Mouse (Mus musculus): Measurements from ENCODE around the gene Trim11. TPM values are rescaled to one million over a fixed set of nuclear protein-coding genes. Genes with fewer than 3 reads are reported as not detected.
"Not testable (repeated sequence)": the region's sequence is repeated elsewhere in the genome, so short reads cannot be mapped to it uniquely, and the experiment has no call there.

The Trim11 gene
- total RNA-seq, 2 experiments from 2014 or later = 32.5 to 35.5 TPM

DNA sequence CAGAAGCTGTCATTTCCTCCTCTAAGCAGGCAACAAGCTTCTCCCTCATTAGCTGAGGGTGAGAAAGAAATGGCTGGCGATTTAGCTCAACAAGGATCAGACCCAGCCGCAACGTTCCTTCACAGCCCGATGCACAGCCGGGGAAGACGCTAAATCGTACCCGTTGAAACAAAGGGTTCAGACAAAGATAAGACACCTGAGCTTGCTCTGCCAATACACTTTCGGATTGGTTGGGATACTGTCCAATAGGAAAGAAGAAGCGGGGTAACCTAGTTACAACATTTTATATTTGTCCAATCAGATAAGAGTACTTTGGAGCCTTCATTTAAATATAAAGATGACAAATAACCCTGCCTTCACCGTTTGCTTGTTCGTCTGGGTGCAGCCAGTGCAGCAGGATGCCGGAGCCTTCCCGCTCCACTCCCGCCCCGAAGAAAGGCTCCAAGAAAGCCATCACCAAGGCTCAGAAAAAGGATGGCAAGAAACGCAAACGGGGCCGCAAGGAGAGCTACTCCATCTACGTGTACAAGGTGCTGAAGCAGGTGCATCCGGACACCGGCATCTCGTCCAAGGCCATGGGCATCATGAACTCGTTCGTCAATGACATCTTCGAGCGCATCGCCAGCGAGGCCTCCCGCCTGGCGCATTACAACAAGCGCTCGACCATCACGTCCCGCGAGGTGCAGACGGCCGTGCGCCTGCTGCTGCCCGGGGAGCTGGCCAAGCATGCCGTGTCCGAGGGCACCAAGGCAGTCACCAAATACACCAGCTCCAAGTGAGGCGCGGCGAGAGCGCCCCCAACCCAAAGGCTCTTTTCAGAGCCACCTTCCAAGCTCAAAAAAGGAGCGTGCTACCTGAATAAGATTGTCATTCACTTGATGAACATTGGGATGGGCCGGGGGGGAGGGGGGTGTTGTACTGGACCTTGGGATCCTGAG, 29.1 kb upstream of the Trim11 start, which contains the start of gene Hist3h2ba:
TSS of gene Hist3h2ba (plus strand) at position 379 of the 938 bp plus-strand sequence.
- TF ChIP-seq CTCF (conservative IDR thresholded peaks at IDR 0.05) = no peak

DNA sequence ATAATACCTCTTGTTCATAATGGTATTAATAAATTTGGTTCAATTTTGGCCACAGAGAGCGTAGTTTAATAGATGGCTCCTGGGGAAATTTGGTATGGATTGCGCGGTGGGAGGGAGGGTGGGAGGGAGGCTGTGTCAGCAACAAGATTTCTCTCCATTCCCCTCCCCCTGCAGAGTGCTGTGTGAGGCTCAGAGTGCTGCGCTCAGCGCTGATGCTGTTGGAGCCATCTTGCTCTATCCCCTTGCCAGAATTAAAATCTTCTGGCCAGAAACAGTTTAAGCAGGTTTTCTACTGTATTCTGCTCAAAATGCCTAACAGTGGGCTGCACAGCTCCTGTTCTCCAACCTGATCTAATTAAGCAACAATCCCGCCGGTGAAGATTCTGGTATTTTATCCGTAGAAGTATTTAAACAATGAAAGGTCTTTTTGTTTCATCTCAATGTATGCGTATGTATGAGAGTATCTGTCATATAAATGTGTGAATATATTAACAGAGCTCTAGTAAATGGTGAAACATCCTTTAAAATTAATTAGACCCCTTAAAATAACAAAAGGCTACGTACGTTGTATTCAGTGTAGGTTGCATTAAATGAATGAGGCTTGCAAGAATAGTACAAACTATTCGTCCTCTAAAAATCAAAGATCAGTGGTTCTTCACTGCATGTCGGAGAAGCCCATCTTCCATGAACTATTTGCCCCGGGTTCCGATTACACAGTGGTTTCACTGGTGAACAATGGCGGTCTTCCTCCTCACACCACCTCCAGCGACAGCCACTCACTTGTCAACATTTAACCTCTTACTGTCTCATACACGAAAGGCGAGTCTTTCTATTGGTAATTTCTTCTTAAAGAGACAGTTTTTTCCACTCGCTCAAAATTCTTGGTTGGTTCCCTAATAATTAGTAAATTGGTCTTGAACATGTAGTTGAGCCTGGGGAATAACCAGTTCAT, 28.1 kb upstream of the Trim11 start:
- TF ChIP-seq CTCF (conservative IDR thresholded peaks at IDR 0.05) = no peak
- Histone ChIP-seq H3K4me3 (peak overlapping the region; percentile 77), H3K27ac (peak overlapping the region; percentile 98)
- DNase-seq (ENCODE audit: low spot score in 2 of 2) = peak; percentile 69 to 77

More for the DNA sequence above, 29.1 kb upstream of the Trim11 start, which contains the start of gene Hist3h2ba:
- Histone ChIP-seq H3K27ac (peak within 1 kb of the TSS; percentile 98), H3K4me3 (peak within 1 kb of the TSS; percentile 77)
- peak; percentile 74 to 92 for DNase-seq (ENCODE audit: low spot score in 2 of 2)

DNA sequence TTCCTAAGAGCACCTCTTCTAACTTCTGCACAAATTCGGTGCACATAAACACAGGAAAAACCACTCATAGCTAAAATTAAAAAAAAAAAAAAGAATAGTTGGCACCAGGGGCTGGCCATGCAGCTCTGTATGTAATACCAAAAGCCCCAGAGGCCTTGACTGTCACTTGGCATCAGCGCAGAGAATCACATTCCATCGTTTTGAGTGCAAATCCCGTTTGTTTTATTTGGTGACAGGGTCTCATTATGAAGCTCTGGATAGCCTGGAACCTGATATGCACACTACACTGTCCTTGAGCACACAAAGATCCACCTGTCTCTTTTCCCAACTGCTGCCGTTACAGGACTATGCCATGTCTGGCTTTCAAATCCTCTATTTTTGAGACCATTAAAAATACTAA, 26.7 kb upstream of the Trim11 start:
- no peak for DNase-seq (ENCODE audit: low spot score in 2 of 2)
- Histone ChIP-seq H3K27ac (peak overlapping the region; percentile 98; the same call in 1 of the 2 replicates), H3K4me3 (no peak overlapping the region)
- TF ChIP-seq CTCF (conservative IDR thresholded peaks at IDR 0.05) = no peak

DNA sequence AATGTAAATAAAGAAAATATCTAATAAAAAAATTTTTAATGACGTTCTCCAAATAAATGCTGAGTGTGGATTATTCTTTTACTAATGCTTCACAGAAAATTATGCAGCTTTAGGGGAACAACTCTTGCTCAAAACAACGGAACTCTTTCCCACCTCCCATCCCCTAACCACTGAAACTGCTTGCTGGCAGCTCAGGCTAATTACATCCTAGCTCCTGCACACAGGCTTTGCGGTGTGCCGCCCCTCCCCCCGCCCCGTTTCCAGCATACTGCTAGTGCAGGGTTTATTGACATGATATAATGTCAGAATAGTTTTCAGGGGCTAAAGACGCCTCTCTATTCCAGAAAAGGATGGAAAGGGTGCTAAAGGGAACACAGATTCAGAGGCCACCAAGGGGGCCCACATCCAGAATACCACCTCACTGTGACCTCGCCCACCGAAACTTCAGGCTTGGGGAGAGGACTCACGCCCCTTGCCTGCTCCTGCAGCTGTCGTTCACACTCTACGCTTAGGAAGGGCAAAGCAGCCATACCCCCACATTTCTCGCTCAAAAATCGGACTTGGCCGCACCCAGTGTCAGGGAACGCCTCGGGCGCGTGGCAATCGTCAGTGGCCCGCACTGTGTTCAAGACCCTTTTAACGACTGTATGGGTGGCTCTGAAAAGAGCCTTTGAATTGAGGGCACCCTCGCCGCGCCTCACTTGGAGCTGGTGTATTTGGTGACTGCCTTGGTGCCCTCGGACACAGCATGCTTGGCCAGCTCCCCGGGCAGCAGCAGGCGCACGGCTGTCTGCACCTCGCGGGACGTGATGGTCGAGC, 24.3 kb upstream of the Trim11 start:
- H3K4me3 ChIP-seq = peak overlapping the region; percentile 87
- no peak for DNase-seq (ENCODE audit: low spot score in 2 of 2)
- TF ChIP-seq CTCF (conservative IDR thresholded peaks at IDR 0.05) = peak; percentile 37; the same call in 1 of the 2 replicates
- H3K27ac ChIP-seq = peak overlapping the region; percentile 98

DNA sequence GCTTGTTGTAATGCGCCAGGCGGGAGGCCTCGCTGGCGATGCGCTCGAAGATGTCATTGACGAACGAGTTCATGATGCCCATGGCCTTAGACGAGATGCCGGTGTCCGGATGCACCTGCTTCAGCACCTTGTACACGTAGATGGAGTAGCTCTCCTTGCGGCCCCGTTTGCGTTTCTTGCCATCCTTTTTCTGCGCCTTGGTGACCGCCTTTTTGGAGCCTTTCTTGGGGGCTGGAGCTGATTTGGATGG, 23.8 kb upstream of the Trim11 start:
- Histone ChIP-seq H3K4me3 (peak overlapping the region; percentile 87), H3K27ac (peak overlapping the region; percentile 98)
- DNase-seq (ENCODE audit: low spot score in 2 of 2) = not testable (repeated sequence)

DNA sequence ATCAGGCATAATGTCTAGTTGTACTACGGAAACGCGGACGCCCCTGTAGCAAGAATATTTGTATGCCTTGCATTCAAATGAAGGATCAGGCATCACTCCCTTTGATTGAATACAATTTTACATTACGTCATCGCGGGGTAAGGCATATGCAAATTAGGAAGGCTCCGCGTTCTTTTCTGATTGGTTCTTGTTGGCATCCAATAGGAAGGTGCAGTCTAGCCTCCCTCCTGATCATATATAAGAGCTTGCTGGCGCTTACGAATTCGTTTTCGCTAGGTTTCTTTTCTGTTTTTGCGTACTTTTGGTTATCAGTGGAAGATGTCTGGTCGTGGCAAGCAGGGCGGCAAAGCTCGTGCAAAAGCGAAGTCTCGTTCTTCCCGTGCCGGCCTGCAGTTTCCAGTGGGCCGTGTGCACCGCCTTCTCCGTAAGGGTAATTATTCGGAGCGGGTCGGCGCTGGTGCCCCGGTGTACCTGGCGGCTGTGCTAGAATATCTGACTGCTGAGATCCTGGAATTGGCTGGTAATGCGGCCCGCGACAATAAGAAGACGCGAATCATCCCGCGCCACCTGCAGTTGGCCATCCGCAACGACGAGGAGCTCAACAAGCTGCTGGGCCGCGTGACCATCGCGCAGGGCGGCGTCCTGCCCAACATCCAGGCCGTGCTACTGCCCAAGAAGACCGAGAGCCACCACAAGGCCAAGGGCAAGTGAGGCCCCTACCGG, 23.3 kb upstream of the Trim11 start, which contains the start of the genes Hist3h2a and Trim17:
TSS of gene Hist3h2a (plus strand) at position 266 of the 723 bp plus-strand sequence.
TSS of gene Trim17 (plus strand) at position 266 of the 723 bp plus-strand sequence.
- TF ChIP-seq CTCF (conservative IDR thresholded peaks at IDR 0.05) = peak; percentile 80
- peak; percentile 86 to 98 for DNase-seq (ENCODE audit: low spot score in 2 of 2)
- H3K4me3 ChIP-seq = peak within 1 kb of the TSS; percentile 87
- H3K27ac ChIP-seq = peak within 1 kb of the TSS; percentile 98

DNA sequence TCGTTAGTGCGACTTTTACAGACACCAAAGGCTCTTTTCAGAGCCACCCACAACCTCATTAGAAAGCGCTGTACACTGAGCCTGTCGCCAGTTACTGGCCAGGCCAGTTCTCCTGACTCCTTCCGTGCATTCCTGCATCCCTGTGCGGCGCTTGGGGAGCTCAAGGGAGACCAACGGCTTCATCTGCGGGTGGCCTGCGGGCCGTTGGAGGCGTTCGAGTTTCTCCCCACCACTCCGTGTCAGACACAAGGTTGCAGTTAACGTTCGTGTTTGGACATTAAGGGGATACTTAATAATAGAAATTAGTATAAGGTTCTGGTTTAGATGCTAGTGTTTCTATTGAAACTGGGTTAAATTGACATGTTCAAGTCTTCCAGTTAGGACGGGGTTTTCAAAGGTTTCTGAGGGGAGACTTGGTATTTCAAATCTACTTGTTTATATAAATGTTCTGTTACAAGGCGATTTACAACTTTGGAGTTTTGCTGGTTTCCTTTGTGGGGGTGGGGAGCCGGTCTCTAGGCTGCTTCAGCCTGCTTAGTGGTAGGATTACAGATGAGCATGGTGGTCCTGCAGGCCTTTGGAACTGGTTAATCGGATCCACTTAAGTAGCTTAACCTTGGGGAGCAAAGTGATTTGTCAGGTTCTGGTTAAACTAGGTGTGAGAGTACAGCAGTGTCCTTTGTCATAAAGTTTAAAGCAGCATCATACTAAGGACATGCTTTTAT, 22.6 kb upstream of the Trim11 start:
- DNase-seq (ENCODE audit: low spot score in 2 of 2) = no peak
- peak; percentile 24 for TF ChIP-seq CTCF (conservative IDR thresholded peaks at IDR 0.05)
- peak overlapping the region; percentile 98 for H3K27ac ChIP-seq
- peak overlapping the region; percentile 87 for H3K4me3 ChIP-seq

DNA sequence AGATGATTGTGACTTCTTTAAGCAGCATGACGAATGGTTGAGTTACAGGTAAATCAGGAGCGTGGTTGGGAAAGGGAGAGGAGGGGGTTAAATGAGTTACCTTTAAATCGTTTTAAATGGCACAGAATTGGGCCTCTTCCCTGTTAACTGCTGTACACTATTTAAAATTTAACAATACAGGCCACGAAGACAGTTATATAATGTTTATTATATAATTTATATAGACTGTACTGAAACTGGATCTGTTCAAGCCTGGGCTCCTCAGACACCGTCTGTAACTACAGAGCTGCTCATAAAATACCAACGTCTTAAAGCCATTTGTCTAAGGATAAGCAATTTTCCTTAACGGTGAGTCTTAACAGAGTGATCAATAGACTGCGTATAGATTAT, 22.0 kb upstream of the Trim11 start:
- TF ChIP-seq CTCF (conservative IDR thresholded peaks at IDR 0.05) = no peak
- Histone ChIP-seq H3K27ac (peak overlapping the region; percentile 98), H3K4me3 (peak overlapping the region; percentile 87)
- no peak for DNase-seq (ENCODE audit: low spot score in 2 of 2)

DNA sequence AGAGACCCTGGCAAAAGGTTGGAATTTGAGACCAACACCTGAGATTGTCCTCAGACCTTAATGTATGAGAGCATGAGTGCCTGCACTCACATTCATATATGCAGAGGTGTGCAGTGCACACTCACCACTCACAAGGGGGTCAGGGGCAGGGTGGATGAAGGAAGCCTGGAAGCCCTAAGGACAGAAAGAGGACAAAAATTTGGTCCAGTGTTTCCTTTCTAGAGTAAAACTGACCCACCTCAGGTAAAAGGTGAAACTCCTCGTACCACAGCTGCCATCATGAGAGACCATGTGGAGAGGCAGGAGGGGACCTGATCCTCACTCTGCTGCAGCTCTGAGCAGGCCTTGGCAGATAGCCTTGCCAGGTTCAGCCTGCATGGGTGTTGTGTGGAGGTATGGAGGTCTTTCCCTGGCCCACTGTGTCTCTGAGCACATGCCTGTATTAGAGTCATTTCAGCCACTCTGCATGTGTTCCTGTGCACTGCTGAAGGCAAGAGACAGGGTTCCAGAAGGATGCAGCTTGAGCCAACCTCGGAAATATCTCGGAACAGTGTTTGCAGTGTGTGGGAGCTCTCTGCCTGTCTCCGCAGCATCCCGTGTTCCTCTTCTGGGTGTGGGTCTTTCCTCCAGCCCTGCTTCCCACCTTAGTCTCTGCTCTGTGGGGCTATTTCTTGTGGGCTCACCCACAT, 20.5 kb upstream of the Trim11 start:
- peak overlapping the region; percentile 87 for H3K4me3 ChIP-seq
- TF ChIP-seq CTCF (conservative IDR thresholded peaks at IDR 0.05) = no peak
- H3K27ac ChIP-seq = peak overlapping the region; percentile 98
- no peak for DNase-seq (ENCODE audit: low spot score in 2 of 2)

DNA sequence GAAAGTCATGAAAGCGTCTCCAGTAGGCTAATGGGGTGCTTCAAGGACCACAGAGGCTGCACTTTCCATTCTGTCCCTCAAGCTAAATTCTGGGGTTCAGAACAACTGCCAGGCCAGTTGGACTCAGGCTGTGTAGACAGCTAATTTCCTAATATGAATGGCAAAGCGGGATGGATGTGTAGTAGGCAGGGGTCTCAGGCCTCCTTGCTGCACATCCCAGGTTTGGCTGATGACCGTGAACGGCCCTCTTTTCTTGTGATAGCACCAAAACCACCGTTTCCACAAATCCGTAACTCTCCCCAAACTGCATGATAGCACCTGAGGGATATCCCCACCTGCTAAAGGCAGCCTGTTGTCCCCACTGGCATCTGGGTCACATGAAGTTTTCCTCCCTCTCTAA, 19.4 kb upstream of the Trim11 start:
- Histone ChIP-seq H3K27ac (peak overlapping the region; percentile 98; the same call in 1 of the 2 replicates), H3K4me3 (peak overlapping the region; percentile 87; the same call in 1 of the 2 replicates)
- no peak for DNase-seq (ENCODE audit: low spot score in 2 of 2)

More for the DNA sequence above, 19.4 kb upstream of the Trim11 start:
- no peak for TF ChIP-seq CTCF (conservative IDR thresholded peaks at IDR 0.05)
